Mouse (Mus musculus) myocyte (in vitro differentiated cells): ENCODE measurements at regions not wholly inside any gene's neighbourhood (a gene's known extent, or its start where the extent isn't known, plus 50 kb on each side); places are given as distances from the start of the nearest gene placed in this dataset.

Source experiments
- MAX ChIP-seq: IDR thresholded peaks from one replicate; pipeline ENCODE4 v1.6.1; 2011; ENCODE audit warnings: low read depth, mild to moderate bottlenecking, control low read depth
- POLR2A ChIP-seq: IDR thresholded peaks from one replicate; pipeline ENCODE4 v1.6.1; 2011; ENCODE audit warnings: low read depth, mild to moderate bottlenecking, control low read depth, moderate library complexity; ENCODE audit not compliant: insufficient read length
- POLR2AphosphoS2 ChIP-seq: IDR thresholded peaks from one replicate; pipeline ENCODE4 v1.6.1; 2011; ENCODE audit warnings: low read depth, control low read depth; ENCODE audit not compliant: insufficient read length

- TF ChIP-seq MAX, result no peak
- no peak for TF ChIP-seq POLR2A
- no peak for TF ChIP-seq POLR2AphosphoS2
Measured at GRCm38 (mm10) chr8:115613946-115614584, 93.5 kb downstream of the Maf start.
